Mouse (Mus musculus): Measurements from ENCODE around the gene Sec22c. TPM values are rescaled to one million over a fixed set of nuclear protein-coding genes. Genes with fewer than 3 reads are reported as not detected.

Sec22c gene
- polyA plus RNA-seq (2015; fragmentation: Nextera tagmentation; extraction: Ambion mirVana), result 20.0 and 21.3 TPM in 2 replicates

GRCm38 (mm10) chr9:121704646-121705625 is at the start of gene Sec22c:
TSS of gene Sec22c (minus strand) at chr9:121705490.
- ATAC-seq (ENCODE audit: low FRiP score), result peak; percentile 95
- 1% methylated on average over 69 of the region's 69 CpGs for WGBS
- Histone ChIP-seq H3K9me3 (replicated peaks) (no peaks in the 10 kb centered on the region), H3K27me3 (replicated peaks) (0 out of 2 replicates have a peak, but pooled peaks cover 3% of the 10 kb centered on the region), H3K36me3 (peaks cover 5% of the 10 kb centered on the region; the same call in 1 of the 2 replicates), H3K27ac (replicated peaks) (peak within 1 kb of the TSS; percentile 82), H3K4me1 (peaks cover 36% of the 10 kb centered on the region), H3K9ac (replicated peaks) (peak within 1 kb of the TSS; percentile 85), H3K4me2 (peak within 1 kb of the TSS; percentile 98), H3K4me3 (replicated peaks) (peak within 1 kb of the TSS; percentile 92)

GRCm38 (mm10) chr9:121754624-121755023 is 49.3 kb upstream of the Sec22c start:
- no peak overlapping the region for H3K27ac ChIP-seq (replicated peaks)
- H3K4me1 ChIP-seq, result peaks cover 20% of the 10 kb centered on the region
- no peak overlapping the region for H3K9ac ChIP-seq (replicated peaks)
- no peaks in the 10 kb centered on the region for H3K27me3 ChIP-seq (replicated peaks)
- ATAC-seq (ENCODE audit: low FRiP score), result no peak
- no peak overlapping the region for H3K4me2 ChIP-seq
- WGBS, result 98% methylated on average over 3 of the region's 3 CpGs
- H3K36me3 ChIP-seq, result peaks cover 65% of the 10 kb centered on the region
- no peak overlapping the region for H3K4me3 ChIP-seq (replicated peaks)
- H3K9me3 ChIP-seq (replicated peaks), result no peaks in the 10 kb centered on the region

- Histone ChIP-seq H3K9ac (replicated peaks) (no peak overlapping the region), H3K36me3 (peaks cover 84% of the 10 kb centered on the region), H3K4me1 (peaks cover 8% of the 10 kb centered on the region), H3K27me3 (replicated peaks) (no peaks in the 10 kb centered on the region), H3K4me3 (replicated peaks) (no peak overlapping the region), H3K27ac (replicated peaks) (no peak overlapping the region), H3K4me2 (no peak overlapping the region), H3K9me3 (replicated peaks) (no peaks in the 10 kb centered on the region)
- ATAC-seq (ENCODE audit: low FRiP score), result no peak
- WGBS, result 97% methylated on average over 9 of the region's 9 CpGs
Measured at GRCm38 (mm10) chr9:121752774-121753173, 47.5 kb upstream of the Sec22c start.

GRCm38 (mm10) chr9:121744051-121744450 is 38.8 kb upstream of the Sec22c start:
- Histone ChIP-seq H3K9me3 (replicated peaks) (no peaks in the 10 kb centered on the region), H3K27ac (replicated peaks) (no peak overlapping the region), H3K9ac (replicated peaks) (no peak overlapping the region), H3K4me3 (replicated peaks) (no peak overlapping the region), H3K4me1 (no peaks in the 10 kb centered on the region), H3K36me3 (peaks cover 75% of the 10 kb centered on the region), H3K4me2 (no peak overlapping the region), H3K27me3 (replicated peaks) (no peaks in the 10 kb centered on the region)
- 90% methylated on average over 8 of the region's 8 CpGs for WGBS
- no peak for ATAC-seq (ENCODE audit: low FRiP score)

GRCm38 (mm10) chr9:121741168-121741567 is 35.9 kb upstream of the Sec22c start:
- peaks cover 46% of the 10 kb centered on the region for H3K36me3 ChIP-seq
- no peak for ATAC-seq (ENCODE audit: low FRiP score)

GRCm38 (mm10) chr9:121740490-121740889 is 35.2 kb upstream of the Sec22c start:
- no peaks in the 10 kb centered on the region for H3K9me3 ChIP-seq (replicated peaks)
- WGBS, result 80% methylated on average over 6 of the region's 6 CpGs
- peaks cover 44% of the 10 kb centered on the region for H3K36me3 ChIP-seq
- no peak overlapping the region for H3K9ac ChIP-seq (replicated peaks)
- H3K4me3 ChIP-seq (replicated peaks), result no peak overlapping the region
- no peaks in the 10 kb centered on the region for H3K27me3 ChIP-seq (replicated peaks)
- H3K27ac ChIP-seq (replicated peaks), result no peak overlapping the region
- ATAC-seq (ENCODE audit: low FRiP score), result no peak
- no peak overlapping the region for H3K4me2 ChIP-seq
- H3K4me1 ChIP-seq, result no peaks in the 10 kb centered on the region

More at GRCm38 (mm10) chr9:121741168-121741567, 35.9 kb upstream of the Sec22c start:
- Histone ChIP-seq H3K27me3 (replicated peaks) (no peaks in the 10 kb centered on the region), H3K4me1 (no peaks in the 10 kb centered on the region), H3K9me3 (replicated peaks) (no peaks in the 10 kb centered on the region), H3K9ac (replicated peaks) (no peak overlapping the region), H3K27ac (replicated peaks) (no peak overlapping the region), H3K4me3 (replicated peaks) (no peak overlapping the region), H3K4me2 (no peak overlapping the region)
- WGBS, result 95% methylated on average over 3 of the region's 3 CpGs

GRCm38 (mm10) chr9:121719347-121720331 is 14.3 kb upstream of the Sec22c start:
- no peaks in the 10 kb centered on the region for H3K27me3 ChIP-seq (replicated peaks)
- H3K4me3 ChIP-seq (replicated peaks), result peak overlapping the region; percentile 86
- H3K9me3 ChIP-seq (replicated peaks), result no peaks in the 10 kb centered on the region
- under 1% methylated on average over 62 of the region's 87 CpGs for WGBS
- H3K4me1 ChIP-seq, result peaks cover 22% of the 10 kb centered on the region
- 0 out of 2 replicates have a peak, but pooled peaks cover 5% of the 10 kb centered on the region for H3K36me3 ChIP-seq
- peak overlapping the region; percentile 95 for H3K27ac ChIP-seq (replicated peaks)
- peak overlapping the region; percentile 95 for H3K9ac ChIP-seq (replicated peaks)
- peak; percentile 56 for ATAC-seq (ENCODE audit: low FRiP score)
- H3K4me2 ChIP-seq, result peak overlapping the region; percentile 88

GRCm38 (mm10) chr9:121718792-121719318 is 13.6 kb upstream of the Sec22c start, which contains the start of gene Nktr:
TSS of gene Nktr (plus strand) at chr9:121719169.
- 0 out of 2 replicates have a peak, but pooled peaks cover 5% of the 10 kb centered on the region for H3K36me3 ChIP-seq
- H3K9ac ChIP-seq (replicated peaks), result peak within 1 kb of the TSS; percentile 95
- H3K9me3 ChIP-seq (replicated peaks), result no peaks in the 10 kb centered on the region
- H3K4me3 ChIP-seq (replicated peaks), result peak within 1 kb of the TSS; percentile 86
- peaks cover 22% of the 10 kb centered on the region for H3K4me1 ChIP-seq
- no peaks in the 10 kb centered on the region for H3K27me3 ChIP-seq (replicated peaks)
- ATAC-seq (ENCODE audit: low FRiP score), result peak; percentile 99
- peak within 1 kb of the TSS; percentile 95 for H3K27ac ChIP-seq (replicated peaks)
- H3K4me2 ChIP-seq, result peak within 1 kb of the TSS; percentile 88
- under 1% methylated on average over 60 of the region's 61 CpGs for WGBS

GRCm38 (mm10) chr9:121718070-121718705 is 12.9 kb upstream of the Sec22c start:
- no peaks in the 10 kb centered on the region for H3K9me3 ChIP-seq (replicated peaks)
- 65% methylated on average over 15 of the region's 15 CpGs for WGBS
- peak; percentile 2 for ATAC-seq (ENCODE audit: low FRiP score)

GRCm38 (mm10) chr9:121717048-121717447 is 11.8 kb upstream of the Sec22c start:
- WGBS, result 93% methylated on average over 2 of the region's 2 CpGs
- H3K27ac ChIP-seq (replicated peaks), result no peak overlapping the region
- no peaks in the 10 kb centered on the region for H3K27me3 ChIP-seq (replicated peaks)
- no peak overlapping the region for H3K4me3 ChIP-seq (replicated peaks)
- H3K36me3 ChIP-seq, result peaks cover 10% of the 10 kb centered on the region; the same call in 1 of the 2 replicates
- ATAC-seq (ENCODE audit: low FRiP score), result no peak
- no peaks in the 10 kb centered on the region for H3K9me3 ChIP-seq (replicated peaks)
- H3K9ac ChIP-seq (replicated peaks), result no peak overlapping the region
- H3K4me1 ChIP-seq, result peaks cover 26% of the 10 kb centered on the region
- H3K4me2 ChIP-seq, result no peak overlapping the region

More at GRCm38 (mm10) chr9:121718070-121718705, 12.9 kb upstream of the Sec22c start:
- Histone ChIP-seq H3K9ac (replicated peaks) (peak overlapping the region; percentile 59), H3K27ac (replicated peaks) (peak overlapping the region; percentile 95), H3K4me3 (replicated peaks) (peak overlapping the region; percentile 86), H3K27me3 (replicated peaks) (no peaks in the 10 kb centered on the region), H3K36me3 (peaks cover 9% of the 10 kb centered on the region; the same call in 1 of the 2 replicates), H3K4me2 (peak overlapping the region; percentile 69), H3K4me1 (peaks cover 22% of the 10 kb centered on the region)
